Comparison of ENCODE assay signal across 8 mouse cellular contexts in genomic region chr11:88716061-88716994, GRCm38 (mm10). TPM values are rescaled to one million over a fixed set of nuclear protein-coding genes. Genes with fewer than 3 reads are reported as not detected.
DNase-seq lines count a peak whose midpoint lies in the region; ATAC-seq lines count a peak whose summit lies in the region.

No protein-coding gene starts in this region.

- H3K9ac ChIP-seq in embryonic facial prominence, embryonic 15.5 days: peak overlapping the region; percentile 53

- 0 out of 2 replicates have a peak, but pooled peaks cover 2% of the 10 kb centered on the region for H3K27me3 ChIP-seq in embryonic facial prominence, embryonic 15.5 days

- peaks cover 27% of the 10 kb centered on the region for H3K4me1 ChIP-seq in embryonic facial prominence, embryonic 15.5 days

- no peaks in the 10 kb centered on the region for H3K9me3 ChIP-seq in embryonic facial prominence, embryonic 15.5 days (replicated peaks)

- peak overlapping the region; percentile 91 for H3K27ac ChIP-seq in embryonic facial prominence, embryonic 15.5 days (replicated peaks)

- WGBS in embryonic facial prominence, embryonic 15.5 days: under 1% methylated on average over 23 of the region's 23 CpGs

- ATAC-seq in cerebellum, adult (ENCODE audit: insufficient number of reproducible peaks, low FRiP score, low TSS enrichment): no peak
- ATAC-seq in embryonic facial prominence, embryonic 15.5 days (ENCODE audit: insufficient number of reproducible peaks, low FRiP score, low TSS enrichment, low read depth): no peak

- H3K4me3 ChIP-seq in embryonic facial prominence, embryonic 15.5 days (replicated peaks): peak overlapping the region; percentile 94

- H3K36me3 ChIP-seq in embryonic facial prominence, embryonic 15.5 days: peaks cover 12% of the 10 kb centered on the region

- peak; percentile 51 for DNase-seq in cerebellum, adult 11-12 months
- DNase-seq in MEL-GATA-1-ER (ENCODE audit: extremely low read depth, low read depth) (peak; percentile 12), liver (peak; percentile 23)
- peak; percentile 71 for DNase-seq in induced T-regulatory cell, adult 2 months (ENCODE audit: low read depth)
- DNase-seq in naive thymus-derived CD4-positive, alpha-beta T cell, adult 2 months (ENCODE audit: low read depth): peak; percentile 54
- peak; percentile 44 to 45 for DNase-seq in thymus, postnatal 10 days (ENCODE audit: low spot score in 2 of 2)

- H3K4me2 ChIP-seq in embryonic facial prominence, embryonic 15.5 days (replicated peaks): peak overlapping the region; percentile 90

RNA-seq across cellular contexts. Expression of gene Msi2, which starts 2.0 kb away (rescaled TPM):
- polyA plus RNA-seq in embryonic facial prominence, embryonic 15.5 days (2015; fragmentation: Nextera tagmentation; extraction: Ambion mirVana): 18.3 and 19.7 TPM in 2 replicates

Comparison
In these comparisons a context has a peak if more than half of its experiments do, and no peak if none do; other contexts are left out.
1. DNase-seq: peak in every context shown above with its lines; median percentile 71 in induced T-regulatory cell, adult 2 months; 54 in naive thymus-derived CD4-positive, alpha-beta T cell, adult 2 months; 51 in cerebellum, adult 11-12 months; 44 in thymus, postnatal 10 days; 23 in liver; 12 in MEL-GATA-1-ER.